Mouse (Mus musculus) layer of hippocampus, postnatal 10 days (tissue): ENCODE results near the gene Tectb. TPM values are rescaled to one million over a fixed set of nuclear protein-coding genes. Genes with fewer than 3 reads are reported as not detected.
A peak's percentile ranks its signal among the peaks of the same experiment; 100 is the strongest.
"Not testable (repeated sequence)": the region's sequence is repeated elsewhere in the genome, so short reads cannot be mapped to it uniquely, and the experiment has no call there.

Experiments used
- DNase-seq, 2 experiments: peaks; one replicate each; pipeline ENCODE4 v3.0.0; 2021; ENCODE audit warnings: low spot score in 2 of 2
- total RNA-seq, 2 experiments: library from RNA; stranded (reverse); gene quantifications; 2 replicates each; pipeline ENCODE4 v1.2.3; 2021

Gene Tectb
- total RNA-seq, 2 experiments from 2014 or later, result 0.13 to 0.48 TPM

DNA sequence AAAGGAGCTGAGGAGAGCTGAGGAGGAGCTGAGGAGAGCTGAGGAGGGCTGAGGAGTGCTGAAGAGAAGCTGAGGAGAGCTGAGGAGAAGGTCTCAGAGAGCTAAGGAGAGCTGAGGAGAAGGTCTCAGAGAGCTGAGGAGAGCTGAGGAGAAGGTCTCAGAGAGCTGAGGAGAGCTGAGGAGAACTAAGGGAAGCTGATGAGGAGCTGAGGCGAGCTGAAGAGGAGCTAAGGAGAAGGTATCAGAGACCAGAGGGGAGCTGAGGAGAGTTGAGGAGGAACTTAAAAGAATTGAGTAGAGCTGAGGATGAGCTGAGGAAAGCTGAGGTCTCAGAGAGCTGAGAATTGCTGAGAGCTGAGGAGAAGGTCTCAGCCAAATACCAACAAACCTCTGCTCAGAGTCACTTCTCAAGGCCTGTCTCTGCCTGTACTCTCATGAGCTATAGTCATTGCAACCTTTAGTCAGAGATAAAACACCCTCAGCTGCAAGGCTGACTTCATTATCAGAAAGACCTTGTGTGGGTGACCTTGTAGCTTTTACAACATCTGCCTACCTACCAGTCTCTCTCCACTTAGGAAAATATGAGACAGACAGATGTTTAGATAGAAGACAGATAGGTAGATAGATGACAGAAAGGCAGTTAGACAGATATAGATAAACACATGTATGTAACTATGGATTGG lies 15.2 kb upstream of the Tectb start:
- DNase-seq, result no peak

DNA sequence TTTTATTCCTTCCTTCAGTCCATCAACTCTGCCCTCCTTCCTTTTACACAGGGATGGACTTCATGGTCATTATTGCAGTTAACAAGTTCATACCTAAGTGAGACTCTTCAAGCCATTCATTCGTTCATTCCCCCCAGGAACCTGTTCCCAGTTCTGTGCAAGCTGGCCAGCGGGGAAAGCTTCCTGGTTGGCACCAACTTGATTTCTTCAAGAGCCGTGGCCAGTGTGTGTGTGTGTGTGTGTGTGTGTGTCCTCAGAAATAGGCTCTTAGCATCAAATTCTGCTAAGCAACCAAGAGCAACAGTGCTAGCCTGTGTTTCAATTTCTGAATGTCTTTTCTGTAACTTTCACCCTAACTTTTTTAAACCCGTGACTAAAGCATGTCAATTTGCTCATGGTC lies 14.6 kb upstream of the Tectb start:
- no peak for DNase-seq

DNA sequence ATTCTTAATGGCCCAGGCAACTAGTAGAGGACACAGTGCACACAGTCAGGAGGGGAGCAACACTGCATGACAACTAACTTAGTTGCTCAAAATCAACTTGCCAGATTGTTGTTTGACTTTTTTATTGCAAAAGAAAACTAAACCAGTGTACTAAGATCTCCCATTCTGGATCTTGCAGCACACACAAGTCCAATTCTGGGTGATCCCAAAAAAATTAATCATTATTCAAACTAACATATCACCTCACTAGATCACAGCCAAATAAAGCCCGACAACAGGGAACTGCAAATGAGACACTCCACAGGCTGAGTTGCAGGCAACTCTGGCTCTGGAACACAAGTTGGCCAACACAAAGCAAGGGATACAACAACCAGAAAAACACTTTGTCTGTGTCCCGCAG lies 13.8 kb upstream of the Tectb start:
- no peak for DNase-seq

DNA sequence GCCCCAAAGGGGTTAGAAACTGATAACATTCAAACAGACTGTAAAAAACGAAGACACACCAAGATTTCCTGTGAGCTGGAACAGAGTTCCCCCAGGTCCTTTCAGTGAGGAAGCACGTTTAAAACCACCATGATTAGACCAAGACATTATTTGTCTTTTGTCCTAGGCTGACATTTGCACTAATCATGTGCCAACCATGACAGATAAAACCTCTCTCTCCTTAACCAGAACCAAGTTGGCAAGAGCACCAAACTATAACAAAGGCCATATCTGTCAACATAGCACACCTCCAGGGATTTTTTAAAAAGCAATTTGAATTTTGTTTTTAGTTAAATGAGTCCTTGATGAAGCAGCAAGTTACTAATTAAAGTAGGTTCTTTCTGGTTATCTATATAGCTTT lies 12.8 kb upstream of the Tectb start:
- DNase-seq, result no peak

DNA sequence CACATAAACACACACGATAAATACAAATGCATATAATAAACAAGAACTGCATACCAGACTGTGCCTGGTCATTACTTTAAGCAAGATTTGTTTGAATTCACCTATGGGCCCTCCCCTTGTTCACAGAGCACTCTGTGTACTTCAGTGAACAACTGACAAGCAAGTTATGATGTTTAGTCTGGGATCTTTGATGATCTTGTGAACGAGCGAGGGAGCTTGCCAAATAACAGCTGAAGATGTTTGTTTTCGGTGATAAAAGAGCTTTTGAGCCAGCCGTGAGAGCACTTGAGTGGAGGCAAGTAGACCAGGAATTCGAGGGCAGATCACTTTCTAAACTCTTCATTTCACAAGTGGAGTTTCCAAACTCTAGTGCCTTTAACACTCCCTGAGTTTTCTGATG lies 12.2 kb upstream of the Tectb start:
- DNase-seq, result no peak

DNA sequence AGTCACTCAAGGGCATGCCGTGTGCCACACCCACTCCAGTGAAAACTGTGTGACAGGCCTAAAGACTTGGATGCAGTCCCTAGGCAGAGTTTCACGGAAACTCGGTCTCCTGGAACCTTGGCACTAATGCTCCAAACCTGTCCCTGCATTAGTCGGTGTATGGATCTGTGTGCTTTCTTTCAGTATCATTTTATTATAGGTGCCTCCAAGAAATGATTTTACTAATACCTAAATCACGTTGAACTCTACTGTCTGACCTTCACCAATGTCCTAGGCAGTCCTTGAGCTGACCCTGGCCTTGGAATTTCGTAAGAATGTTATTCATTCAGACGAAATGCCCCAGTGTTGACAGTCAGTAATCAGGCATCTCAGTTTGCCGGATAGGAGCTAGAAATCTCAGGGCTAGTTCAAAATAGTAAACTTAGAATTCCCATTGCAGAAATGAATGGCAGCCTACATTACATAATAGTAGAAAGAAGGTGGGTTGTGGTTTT lies 11.2 kb upstream of the Tectb start:
- not testable (repeated sequence) for DNase-seq

DNA sequence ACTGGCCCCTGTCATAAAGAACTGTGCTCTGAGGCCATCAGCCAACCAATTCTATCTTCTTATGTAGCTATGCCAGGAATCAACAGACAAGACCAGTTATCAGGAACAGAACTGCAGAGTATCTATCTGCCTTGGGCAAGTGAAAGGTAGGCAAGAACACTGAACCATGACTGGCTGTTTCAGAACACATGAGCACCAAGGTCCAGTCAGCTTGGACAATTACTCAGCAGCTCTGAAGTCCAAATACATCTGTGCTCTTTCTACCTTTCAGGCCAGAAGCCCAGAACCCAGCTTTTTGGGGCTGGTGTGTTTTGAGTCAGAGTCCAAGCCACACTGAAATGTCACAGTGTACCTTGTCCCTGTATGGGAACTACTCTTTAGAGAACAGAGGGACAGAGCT lies 10.1 kb upstream of the Tectb start:
- DNase-seq, result no peak

DNA sequence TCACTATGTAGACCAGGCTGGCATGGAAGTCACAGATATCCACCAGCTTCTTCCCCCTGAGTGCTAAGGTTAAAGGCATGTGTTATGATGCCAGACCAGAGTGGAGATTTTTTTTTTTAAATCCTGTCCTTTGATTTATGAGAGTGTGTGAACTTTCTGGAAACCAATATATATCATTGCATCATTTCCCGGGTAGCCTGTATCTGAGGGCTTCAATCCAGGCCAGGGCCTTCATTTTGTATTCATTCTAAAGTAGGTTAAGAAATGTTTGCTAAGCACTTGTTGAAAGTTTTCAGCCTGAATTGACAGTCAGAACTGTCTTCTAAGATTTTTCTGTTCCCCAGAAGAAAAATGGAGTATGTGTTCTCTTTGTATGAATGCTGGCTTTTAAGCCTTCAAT lies 8.9 kb upstream of the Tectb start:
- DNase-seq, result no peak

DNA sequence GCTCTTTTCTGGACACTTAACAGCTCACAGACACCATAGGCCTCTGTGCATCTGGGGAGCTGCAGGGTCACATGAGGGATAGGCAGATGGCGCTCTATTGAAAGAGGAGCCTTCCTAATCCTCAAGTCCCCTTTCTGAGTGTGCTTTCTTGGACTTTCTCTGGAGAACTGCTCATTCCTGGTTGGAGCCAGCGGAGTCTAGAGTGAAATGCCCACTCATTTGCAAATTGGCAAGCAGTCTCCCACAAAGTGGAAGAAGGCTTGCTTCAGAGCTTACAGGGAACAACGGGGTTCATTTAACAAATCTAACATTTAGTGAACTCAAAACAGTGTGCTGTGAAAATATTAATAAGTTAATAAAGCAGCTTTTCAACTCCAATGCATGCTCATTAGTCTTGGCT lies 3.4 kb upstream of the Tectb start:
- no peak for DNase-seq

DNA sequence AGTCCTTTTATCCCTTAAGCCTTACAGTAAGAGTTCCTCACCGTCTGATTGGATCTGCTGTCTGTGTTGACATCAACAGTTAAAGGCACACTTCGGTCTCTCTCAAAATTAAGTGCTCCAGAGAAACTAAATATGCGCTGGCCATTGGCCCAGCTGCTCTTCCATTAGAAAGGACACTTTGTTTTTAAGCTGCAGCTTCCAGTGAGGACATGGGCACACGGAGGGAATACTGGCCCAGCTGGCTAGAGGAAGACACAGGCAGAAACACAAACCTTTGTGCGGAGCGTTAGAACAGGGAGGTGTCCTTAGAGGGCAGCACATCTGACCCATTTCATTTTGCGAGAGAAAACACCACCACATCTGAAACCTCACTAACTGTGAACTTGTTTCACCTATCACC lies 3.9 kb downstream of the Tectb start:
- DNase-seq, result peak in 1 of 2 experiments; percentile 27

DNA sequence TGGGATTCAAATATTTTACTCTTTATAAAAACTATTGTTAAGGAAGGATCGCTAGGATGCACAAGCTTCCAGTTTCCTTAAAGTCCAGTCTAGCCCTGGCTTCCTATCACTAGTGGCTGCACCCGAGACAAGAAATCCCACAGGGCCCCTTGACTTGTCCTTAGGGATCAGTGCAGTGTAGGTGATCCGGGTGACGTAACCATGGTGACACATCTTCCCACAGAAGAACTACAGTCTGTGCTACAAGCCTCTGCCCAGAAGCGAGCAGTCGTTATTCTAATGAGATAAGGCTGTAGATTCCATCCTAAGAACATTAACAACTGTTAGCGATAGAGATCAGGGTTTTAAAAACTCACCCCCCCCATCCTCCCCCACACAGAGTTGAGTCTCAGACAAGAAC lies 4.5 kb downstream of the Tectb start:
- no peak for DNase-seq

DNA sequence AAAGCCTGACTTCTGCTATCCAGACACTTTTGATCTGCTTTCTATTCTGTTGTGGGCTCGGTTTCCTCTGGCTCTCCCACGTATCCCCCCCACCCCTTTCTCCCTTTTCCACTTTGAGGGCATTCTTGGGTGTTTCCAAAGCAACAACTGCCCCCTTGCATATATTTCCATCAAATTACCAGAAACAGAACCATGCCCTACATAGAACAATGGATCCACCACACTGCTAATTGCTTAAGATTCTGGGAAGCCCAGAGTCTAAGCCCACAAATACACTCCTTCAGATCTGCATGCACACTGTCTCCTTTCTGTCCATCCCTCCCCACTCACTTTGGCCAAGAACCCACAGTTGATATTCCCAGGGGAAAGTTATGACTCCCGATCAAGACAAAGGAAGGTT lies 5.1 kb downstream of the Tectb start:
- no peak for DNase-seq

DNA sequence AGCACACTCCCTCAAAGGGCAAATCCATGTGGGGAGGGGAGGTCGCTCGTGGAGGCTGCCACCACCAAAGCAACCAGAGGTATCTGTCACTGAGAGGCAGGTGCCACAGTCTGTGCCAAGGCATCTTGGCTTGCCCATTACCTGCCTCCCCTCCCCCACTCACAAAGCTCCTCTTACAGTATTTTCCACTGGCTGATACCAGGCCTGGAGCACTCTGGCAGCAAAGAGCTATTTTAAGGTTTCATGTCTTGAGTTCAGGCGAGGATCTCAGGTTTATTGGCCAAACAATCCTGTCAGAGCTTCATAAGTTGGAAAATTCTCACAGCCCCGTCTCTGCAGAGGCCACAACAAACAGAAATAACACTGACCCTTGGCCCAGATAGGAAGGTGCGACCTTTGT lies 9.5 kb downstream of the Tectb start:
- DNase-seq, result no peak

DNA sequence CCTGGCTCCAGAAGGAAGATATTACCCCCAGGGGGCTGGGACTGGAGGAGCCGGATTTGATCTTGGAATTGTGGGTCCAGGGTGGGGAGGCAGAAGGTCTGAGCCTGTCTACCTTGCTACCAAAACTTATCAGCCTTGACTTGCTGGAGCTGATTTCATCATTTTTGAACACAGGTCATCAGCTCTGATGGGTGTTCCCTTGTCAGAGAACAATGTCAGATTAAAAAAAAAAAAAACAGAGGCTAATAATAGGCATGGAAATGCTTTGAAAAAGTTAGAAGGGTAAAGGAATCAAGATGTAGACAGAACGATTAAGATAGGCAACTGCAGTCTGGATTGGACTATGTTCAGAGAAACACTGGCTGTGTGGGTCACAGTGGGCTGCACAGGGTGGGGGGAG lies 11.1 kb downstream of the Tectb start:
- DNase-seq, result no peak

DNA sequence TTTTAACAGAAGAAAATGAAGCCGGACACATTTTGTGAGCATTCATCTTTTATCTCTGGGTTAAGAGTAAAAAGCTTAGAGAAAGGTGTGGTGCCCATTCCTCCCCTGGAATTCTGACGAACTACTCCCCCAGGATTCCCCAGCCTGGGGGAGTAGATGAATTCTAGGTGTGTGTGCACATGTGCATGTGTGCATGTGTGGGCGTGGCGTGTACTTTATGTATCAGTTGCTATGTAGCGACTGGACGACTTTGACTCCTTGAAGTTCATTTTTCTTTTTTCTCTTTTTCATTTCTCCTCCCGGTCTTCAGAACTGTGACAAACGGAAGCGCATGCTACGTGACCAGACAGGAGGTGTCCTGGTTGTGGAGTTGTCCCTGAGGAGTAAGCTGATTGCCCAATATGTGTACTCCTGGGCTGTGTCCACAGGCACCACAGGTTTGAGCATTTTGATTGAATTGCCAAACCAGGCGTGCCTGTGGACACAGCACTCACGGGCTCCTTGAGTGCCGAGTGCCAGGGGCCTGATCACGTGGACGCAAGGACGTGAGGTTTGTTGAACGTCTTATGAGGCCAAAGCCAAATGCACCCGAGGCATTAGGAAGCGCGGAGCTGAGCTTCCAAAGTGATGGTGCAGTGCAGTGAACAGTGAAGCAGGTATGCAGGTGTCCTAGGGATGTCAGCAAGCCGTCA lies 11.9 kb downstream of the Tectb start:
- DNase-seq, result no peak

DNA sequence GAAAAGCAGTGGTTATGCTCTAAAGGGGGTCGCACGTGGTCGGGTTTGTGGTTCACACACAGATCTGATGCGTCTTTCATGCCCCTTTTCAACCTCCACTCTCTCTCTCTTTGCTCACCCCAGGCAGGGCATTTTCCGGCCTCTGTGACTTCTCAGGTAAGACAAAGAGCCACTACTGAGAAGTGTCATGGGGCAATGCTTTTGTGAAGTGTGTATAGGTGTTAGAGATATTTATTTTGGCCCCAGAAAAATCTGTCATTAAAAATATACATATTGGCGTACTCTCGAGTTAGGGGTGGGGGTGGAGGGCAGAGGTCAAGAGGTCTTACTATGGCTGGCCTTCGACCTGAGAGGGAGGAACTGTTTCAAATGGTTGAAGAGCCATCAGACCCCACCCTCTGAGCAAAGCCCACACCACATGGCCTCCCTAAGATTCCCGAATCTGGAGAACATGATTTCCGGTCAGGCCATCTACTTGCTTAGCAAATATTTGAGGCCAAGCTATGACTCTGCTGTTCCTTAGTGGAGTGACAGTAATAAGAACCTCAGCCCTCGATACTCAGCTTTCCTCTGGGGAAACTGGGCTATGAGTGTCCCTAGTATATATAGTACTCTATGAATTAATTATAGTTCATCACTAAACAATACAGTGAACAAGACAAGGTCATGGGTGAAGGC lies 13.3 kb downstream of the Tectb start:
- DNase-seq, result no peak

DNA sequence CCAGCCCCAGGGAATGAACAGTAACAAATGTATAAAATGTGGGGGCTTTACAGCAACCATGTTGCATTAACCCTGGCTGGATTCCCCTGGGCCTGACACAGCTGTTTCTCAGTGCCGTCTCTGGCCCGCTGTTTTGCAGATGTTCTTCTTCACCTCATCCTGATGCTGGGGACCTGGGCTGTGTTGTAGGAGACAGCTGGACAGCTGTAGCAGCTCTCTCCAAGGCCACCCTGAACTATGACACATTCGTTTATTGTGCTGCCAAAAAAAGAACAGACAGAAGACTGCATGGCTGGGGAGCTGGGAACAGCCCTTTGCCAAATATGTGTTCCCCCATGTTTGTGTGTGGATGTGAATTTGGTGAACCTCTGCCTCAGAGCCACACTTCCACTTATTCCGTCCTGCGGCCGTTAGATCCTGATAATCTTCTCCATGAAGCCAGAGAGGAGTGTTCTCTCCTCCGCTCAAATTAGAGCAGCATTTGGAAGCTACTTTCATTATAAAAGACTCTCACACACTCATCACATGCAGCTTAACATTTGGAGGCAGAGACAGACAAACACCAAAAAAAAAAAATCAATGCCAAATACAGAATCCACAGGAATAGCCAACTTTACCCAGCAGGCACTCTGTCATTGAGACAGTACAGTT lies 14.1 kb downstream of the Tectb start:
- no peak for DNase-seq

DNA sequence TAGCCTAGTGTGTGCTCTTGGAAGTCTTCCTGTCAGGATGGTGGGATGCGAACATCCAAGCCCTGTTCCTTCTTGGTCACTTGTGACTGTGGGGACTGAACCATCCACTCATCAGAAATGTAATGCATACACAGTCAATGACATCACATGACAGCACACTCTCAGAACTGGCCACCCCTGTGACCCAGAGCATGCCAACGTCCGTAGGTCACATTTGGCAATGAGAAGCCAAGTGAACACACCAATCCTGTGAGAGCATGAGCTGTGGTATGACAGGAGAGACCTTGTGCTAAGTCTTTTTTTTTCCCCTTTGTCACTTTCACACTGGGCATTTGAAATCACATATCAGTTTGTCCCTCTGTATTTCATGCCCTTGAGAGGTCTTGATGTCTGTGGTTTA lies 15.0 kb downstream of the Tectb start:
- no peak for DNase-seq

DNA sequence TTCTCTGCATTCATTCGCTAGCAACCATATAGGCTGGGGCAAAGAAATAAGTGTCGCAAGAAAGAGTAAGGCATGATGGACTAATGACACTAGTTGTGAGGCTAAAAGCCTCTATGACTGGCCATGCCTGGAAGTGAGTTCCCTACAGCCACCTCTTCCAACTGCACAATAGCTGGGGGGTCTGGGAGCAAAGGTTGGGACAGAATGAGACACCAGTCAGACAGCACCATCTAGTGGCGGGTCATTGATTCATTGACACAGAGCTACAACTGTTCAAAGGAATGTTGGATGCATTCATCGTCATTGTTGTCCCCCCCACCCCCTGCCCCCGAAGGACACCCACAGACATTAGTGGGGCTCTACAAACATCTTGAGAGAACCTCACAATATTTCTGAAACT lies 17.8 kb downstream of the Tectb start:
- peak; percentile 79 to 81 for DNase-seq

DNA sequence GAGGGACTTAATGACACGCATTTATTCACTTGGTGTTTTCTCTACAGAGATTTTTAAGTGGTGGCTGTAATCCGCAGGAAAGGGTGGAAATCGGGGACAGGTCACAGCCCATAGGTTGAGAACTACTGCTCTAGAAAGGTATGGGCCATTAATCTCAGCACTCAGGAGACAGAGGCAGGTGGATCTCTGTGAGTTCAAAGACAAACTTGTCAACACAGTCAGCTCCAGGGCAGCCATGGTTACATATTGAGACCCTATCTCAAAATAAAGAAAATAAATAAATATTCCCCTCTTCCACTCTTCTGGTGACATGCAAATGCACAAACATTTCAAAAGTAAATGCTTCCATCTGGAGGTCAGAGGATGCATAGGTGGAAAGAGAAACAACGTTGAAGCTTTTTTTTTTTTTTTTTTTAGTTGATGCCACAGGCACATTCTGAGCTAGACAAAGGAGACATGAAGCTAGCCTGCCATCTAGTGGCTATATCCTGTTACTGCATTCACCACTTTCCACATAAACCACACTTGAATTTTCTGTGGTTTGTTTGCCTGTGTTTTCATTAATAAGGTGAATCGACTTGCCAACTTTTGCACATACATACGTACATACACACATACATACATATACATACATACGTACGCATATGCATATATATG lies 26.1 kb downstream of the Tectb start:
- peak; percentile 63 to 73 for DNase-seq

DNA sequence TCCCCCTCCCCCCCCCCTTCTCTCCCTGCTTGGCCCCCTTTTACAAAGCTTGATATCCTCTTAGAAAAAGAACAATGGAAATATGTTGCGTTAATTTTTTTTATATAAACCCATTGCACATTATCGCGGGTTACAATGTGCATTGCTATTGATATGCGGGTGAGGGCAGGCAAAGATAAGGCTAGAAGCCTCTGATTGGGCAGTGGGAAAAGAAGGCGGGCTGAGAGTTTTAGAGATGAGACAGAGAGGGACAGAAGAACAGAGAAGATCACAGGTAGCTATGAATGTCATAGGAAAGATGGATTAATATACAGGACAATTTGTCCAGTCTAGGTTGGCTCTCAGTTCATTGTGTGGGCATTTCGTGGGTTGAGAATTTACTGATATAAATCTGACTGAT lies 26.7 kb downstream of the Tectb start:
- no peak for DNase-seq
